Mouse (Mus musculus) CH12.LX (cell line): ENCODE data around the gene Ext2. TPM values are rescaled to one million over a fixed set of nuclear protein-coding genes. Genes with fewer than 3 reads are reported as not detected.

Source experiments
- DNase-seq: peaks from one replicate; pipeline ENCODE4 v3.0.0-alpha.2; 2013; ENCODE audit errors: extremely low read depth
- H3K27ac ChIP-seq: 2 replicates; pipeline ENCODE4 v1.5.1; 2012; ENCODE audit warnings: low read depth, mild to moderate bottlenecking, control low read depth, moderate library complexity; ENCODE audit not compliant: insufficient read depth
- H3K27me3 ChIP-seq: replicated peaks from 2 replicates; pipeline ENCODE3; 2012; ENCODE audit warnings: inconsistent platforms
- H3K36me3 ChIP-seq, 2 experiments: replicated peaks in 1 of 2; 2 replicates each; pipeline versions ENCODE3 to v1.6.1; 2012; ENCODE audit warnings: inconsistent platforms in 1 of 2, low read length in 1 of 2, mild to moderate bottlenecking in 1 of 2, mixed read lengths in 1 of 2, moderate library complexity in 1 of 2; ENCODE audit not compliant: control insufficient read depth in 1 of 2, insufficient read depth in 1 of 2
- H3K4me1 ChIP-seq, 2 experiments: 2 replicates each; pipeline ENCODE4 v1.6.1; 2012; ENCODE audit warnings: inconsistent platforms in 1 of 2, moderate library complexity in 1 of 2; ENCODE audit not compliant: insufficient read depth in 2 of 2, control insufficient read depth in 1 of 2
- H3K4me2 ChIP-seq: 2 replicates; pipeline ENCODE4 v1.6.1; 2012; ENCODE audit warnings: low read depth, mild to moderate bottlenecking, control low read depth; ENCODE audit not compliant: poor library complexity, insufficient read depth, severe bottlenecking
- H3K4me3 ChIP-seq, 3 experiments: fragments of 150-350 bp in 1 of 3; sonication (generic) in 1 of 3; replicated peaks in 1 of 3; 2 replicates each; pipeline versions ENCODE3 to v1.5.1; 2011 to 2012; ENCODE audit warnings: low read depth in 2 of 3, low read length in 2 of 3, mild to moderate bottlenecking in 2 of 3, moderate library complexity in 2 of 3, control low read depth in 1 of 3, improper control_type of control experiment in 1 of 3, inconsistent platforms in 1 of 3, mixed read lengths in 1 of 3; ENCODE audit not compliant: poor library complexity in 1 of 3
- H3K79me2 ChIP-seq: replicated peaks from 2 replicates; pipeline ENCODE4 v1.6.1; 2012; ENCODE audit warnings: mild to moderate bottlenecking, moderate library complexity; ENCODE audit not compliant: control insufficient read depth, poor library complexity, insufficient read depth, severe bottlenecking; ENCODE audit errors: extremely low read depth
- H3K9ac ChIP-seq: 2 replicates; pipeline ENCODE4 v1.6.1; 2012; ENCODE audit warnings: low read depth, mild to moderate bottlenecking, control low read depth, moderate library complexity; ENCODE audit not compliant: insufficient read depth
- H3K9me3 ChIP-seq: replicated peaks from 2 replicates; pipeline ENCODE3; 2012; ENCODE audit warnings: low read length, inconsistent platforms, mixed read lengths
- CHD1 ChIP-seq: IDR thresholded peaks from 2 replicates; pipeline ENCODE4 v1.6.1; 2012; ENCODE audit warnings: low read depth, low read length, improper control_type of control experiment, inconsistent platforms
- CHD2 ChIP-seq: IDR thresholded peaks from 2 replicates; pipeline ENCODE4 v1.6.1; 2011; ENCODE audit warnings: low read length, improper control_type of control experiment
- CTCF ChIP-seq, 2 experiments: IDR thresholded peaks in 1 of 2; conservative IDR thresholded peaks in 1 of 2; 2 replicates each; pipeline ENCODE4 v1.5.1; 2011 to 2012; ENCODE audit warnings: low read depth in 2 of 2, low read length in 2 of 2, improper control_type of control experiment in 1 of 2, inconsistent platforms in 1 of 2, mild to moderate bottlenecking in 1 of 2, moderate library complexity in 1 of 2
- E2F4 ChIP-seq: IDR thresholded peaks from 2 replicates; pipeline ENCODE4 v1.6.1; 2011; ENCODE audit warnings: low read depth, low read length, improper control_type of control experiment; ENCODE audit not compliant: insufficient replicate concordance
- EP300 ChIP-seq: IDR thresholded peaks from 2 replicates; pipeline ENCODE4 v1.6.1; 2011; ENCODE audit warnings: low read length, improper control_type of control experiment
- JUN ChIP-seq: IDR thresholded peaks from 2 replicates; pipeline ENCODE4 v1.6.1; 2011; ENCODE audit warnings: low read depth, mild to moderate bottlenecking, low read length, improper control_type of control experiment, moderate library complexity; ENCODE audit not compliant: insufficient read depth
- JUND ChIP-seq: conservative IDR thresholded peaks from 2 replicates; pipeline ENCODE4 v1.6.1; 2011; ENCODE audit warnings: low read depth, low read length, improper control_type of control experiment
- MAX ChIP-seq: IDR thresholded peaks from 2 replicates; pipeline ENCODE4 v1.6.1; 2011; ENCODE audit warnings: low read length, improper control_type of control experiment
- MEF2A ChIP-seq: IDR thresholded peaks from 2 replicates; pipeline ENCODE4 v1.6.1; 2014; ENCODE audit warnings: low read depth, mild to moderate bottlenecking, inconsistent platforms, low read length, improper control_type of control experiment, borderline replicate concordance
- MYC ChIP-seq: IDR thresholded peaks from 2 replicates; pipeline ENCODE4 v1.6.1; 2011; ENCODE audit warnings: low read depth, mild to moderate bottlenecking, improper control_type of control experiment, low read length
- POLR2AphosphoS2 ChIP-seq: IDR thresholded peaks from 2 replicates; pipeline ENCODE4 v1.6.1; 2011; ENCODE audit warnings: low read depth, low read length, improper control_type of control experiment
- TBP ChIP-seq: conservative IDR thresholded peaks from 2 replicates; pipeline ENCODE4 v1.6.1; 2011; ENCODE audit warnings: low read depth, low read length, improper control_type of control experiment
- UBTF ChIP-seq: IDR thresholded peaks from 2 replicates; pipeline ENCODE4 v1.6.1; 2012; ENCODE audit warnings: low read depth, mild to moderate bottlenecking, inconsistent platforms, low read length, improper control_type of control experiment, moderate library complexity
- USF1 ChIP-seq: IDR thresholded peaks from 2 replicates; pipeline ENCODE4 v1.6.1; 2014; ENCODE audit warnings: low read depth, mild to moderate bottlenecking, inconsistent platforms, low read length, improper control_type of control experiment
- USF2 ChIP-seq: conservative IDR thresholded peaks from 2 replicates; pipeline ENCODE4 v1.6.1; 2011; ENCODE audit warnings: low read depth, low read length, improper control_type of control experiment
- ZMIZ1 ChIP-seq: IDR thresholded peaks from 2 replicates; pipeline ENCODE4 v1.6.1; 2012; ENCODE audit warnings: low read depth, mild to moderate bottlenecking, inconsistent platforms, low read length, improper control_type of control experiment
- ZNF384 ChIP-seq: IDR thresholded peaks from 2 replicates; pipeline ENCODE4 v1.6.1; 2012; ENCODE audit warnings: low read depth, low read length, improper control_type of control experiment, inconsistent platforms
- dilution Hi-C: fragments of 300-500 bp; cut with MboI; formaldehyde crosslinking; loops from 2 replicates; pipeline ENCODE4 v1.14.3; 2020; ENCODE audit warnings: low sequenced_read_pairs; ENCODE audit not compliant: extremely low pct_unique_long_range_greater_than_20kb, extremely low pct_ligation_motif_present
- in situ Hi-C: fragments of 300-500 bp; cut with MboI; formaldehyde crosslinking; loops from 3 replicates; pipeline ENCODE4 v1.14.3; 2019; ENCODE audit warnings: low sequenced_read_pairs, low pct_ligation_motif_present, low pct_unique_long_range_greater_than_20kb, mixed read lengths
- polyA plus RNA-seq: library from polyadenylated mRNA; unstranded; fragments of >175 nt; gene quantifications from 2 replicates; pipeline ENCODE4 v1.2.1, GENCODE M21; 2012; ENCODE audit warnings: low read depth; ENCODE audit not compliant: insufficient read length
- total RNA-seq, 2 experiments: library from RNA; depleted of rRNA; stranded (reverse); fragments of 300-350 nt in 1 of 2; fragments of >200 nt in 1 of 2; gene quantifications; 2 replicates each; pipeline ENCODE4 v1.2.3; 2012 to 2014

Gene Ext2
- total and polyA plus RNA-seq, 3 experiments: 20.2 to 33.1 (median 26.9) TPM

DNA sequence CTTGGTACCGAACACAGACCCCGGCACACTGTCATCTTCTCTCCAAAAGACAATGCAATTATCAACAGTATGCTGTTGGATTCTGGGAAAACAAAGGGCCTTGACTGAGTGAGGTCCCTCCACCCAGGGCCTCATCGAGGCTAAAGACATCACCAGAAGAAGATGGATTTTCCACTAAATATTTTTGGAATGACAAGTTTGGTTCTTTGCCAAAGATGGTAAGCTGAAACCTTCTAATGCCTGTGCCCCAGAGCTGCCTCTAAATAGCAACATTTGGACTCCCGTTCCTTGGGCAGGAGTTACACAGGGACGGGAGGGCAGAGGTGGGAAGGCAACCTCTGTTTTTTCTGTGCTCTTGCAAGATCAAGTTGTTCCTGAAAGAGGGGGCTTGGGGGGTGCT, 47.4 kb downstream of the Ext2 start:
- TF ChIP-seq POLR2AphosphoS2 (no peak), JUN (no peak), CHD2 (no peak), MEF2A (no peak), ZMIZ1 (no peak), CTCF (conservative IDR thresholded peaks at IDR 0.05 in 1 of 2, IDR thresholded peaks at IDR 0.05 in 1 of 2; ENCODE audit: low read depth in 2 of 2, low read length in 2 of 2) (no peak), USF1 (no peak), E2F4 (no peak), MAX (no peak), TBP (no peak), EP300 (no peak), USF2 (no peak), CHD1 (no peak), MYC (no peak)
- Histone ChIP-seq H3K9ac (no peak overlapping the region), H3K27ac (no peak overlapping the region), H3K36me3 (peaks cover 0 to 11% of the 10 kb centered on the region in 2 experiments), H3K4me2 (no peak overlapping the region), H3K27me3 (no peaks in the 10 kb centered on the region), H3K4me1 (peaks cover 26 to 94% of the 10 kb centered on the region in 2 experiments), H3K79me2 (no peaks in the 10 kb centered on the region), H3K9me3 (no peaks in the 10 kb centered on the region), H3K4me3 (no peak overlapping the region)
- in situ Hi-C loops: loop anchor here (25.0 kb wide), 1 partner anchor 563 kb away; no protein-coding TSS in a partner anchor
- no peak for DNase-seq
- dilution Hi-C loops: no loop called here

DNA sequence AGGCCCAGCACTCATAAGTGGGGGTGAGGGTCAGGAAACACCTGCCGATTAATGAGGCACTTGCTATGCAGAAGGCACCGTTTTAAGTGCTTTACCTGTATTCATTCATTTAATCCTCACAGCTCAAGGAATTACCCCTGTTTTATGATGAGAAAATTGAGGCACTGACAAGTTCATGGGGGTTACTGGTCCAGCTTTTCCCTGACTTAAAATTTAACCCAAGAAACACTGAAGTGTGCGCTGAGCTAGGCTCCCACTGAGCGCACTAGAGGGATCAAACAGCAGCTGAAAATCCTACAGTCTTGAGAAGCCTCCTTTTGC, 49.6 kb downstream of the Ext2 start:
- no peaks in the 10 kb centered on the region for H3K27me3 ChIP-seq
- no peak for TF ChIP-seq MYC
- TF ChIP-seq E2F4: no peak
- no peak for TF ChIP-seq CTCF (conservative IDR thresholded peaks at IDR 0.05 in 1 of 2, IDR thresholded peaks at IDR 0.05 in 1 of 2; ENCODE audit: low read depth in 2 of 2, low read length in 2 of 2)
- no peak for TF ChIP-seq CHD1
- TF ChIP-seq ZNF384: no peak
- no peak for TF ChIP-seq JUND
- TF ChIP-seq UBTF: no peak
- no peak for DNase-seq
- H3K4me3 ChIP-seq: peak overlapping the region in 1 of 3 experiments; percentile 39
- dilution Hi-C loops: no loop called here
- H3K36me3 ChIP-seq: peaks cover 0 to 11% of the 10 kb centered on the region in 2 experiments
- H3K4me1 ChIP-seq: peaks cover 26 to 76% of the 10 kb centered on the region in 2 experiments
- no peaks in the 10 kb centered on the region for H3K9me3 ChIP-seq
- H3K27ac ChIP-seq: no peak overlapping the region
- H3K4me2 ChIP-seq: no peak overlapping the region
- H3K79me2 ChIP-seq: no peaks in the 10 kb centered on the region
- in situ Hi-C loops: loop anchor here (25.0 kb wide), 1 partner anchor 560 kb away; no protein-coding TSS in a partner anchor
- no peak overlapping the region for H3K9ac ChIP-seq
